Mouse (Mus musculus) forelimb bud, embryonic 11.5 days (tissue): Measurements from ENCODE around the gene Dnah7a.
"Not testable (repeated sequence)": the region's sequence is repeated elsewhere in the genome, so short reads cannot be mapped to it uniquely, and the experiment has no call there.

ENCODE experiments used
- DNase-seq: peaks from one replicate; pipeline ENCODE4 v3.0.0-alpha.2; 2012; ENCODE audit warnings: low read depth, low spot score

Gene Dnah7a

DNA sequence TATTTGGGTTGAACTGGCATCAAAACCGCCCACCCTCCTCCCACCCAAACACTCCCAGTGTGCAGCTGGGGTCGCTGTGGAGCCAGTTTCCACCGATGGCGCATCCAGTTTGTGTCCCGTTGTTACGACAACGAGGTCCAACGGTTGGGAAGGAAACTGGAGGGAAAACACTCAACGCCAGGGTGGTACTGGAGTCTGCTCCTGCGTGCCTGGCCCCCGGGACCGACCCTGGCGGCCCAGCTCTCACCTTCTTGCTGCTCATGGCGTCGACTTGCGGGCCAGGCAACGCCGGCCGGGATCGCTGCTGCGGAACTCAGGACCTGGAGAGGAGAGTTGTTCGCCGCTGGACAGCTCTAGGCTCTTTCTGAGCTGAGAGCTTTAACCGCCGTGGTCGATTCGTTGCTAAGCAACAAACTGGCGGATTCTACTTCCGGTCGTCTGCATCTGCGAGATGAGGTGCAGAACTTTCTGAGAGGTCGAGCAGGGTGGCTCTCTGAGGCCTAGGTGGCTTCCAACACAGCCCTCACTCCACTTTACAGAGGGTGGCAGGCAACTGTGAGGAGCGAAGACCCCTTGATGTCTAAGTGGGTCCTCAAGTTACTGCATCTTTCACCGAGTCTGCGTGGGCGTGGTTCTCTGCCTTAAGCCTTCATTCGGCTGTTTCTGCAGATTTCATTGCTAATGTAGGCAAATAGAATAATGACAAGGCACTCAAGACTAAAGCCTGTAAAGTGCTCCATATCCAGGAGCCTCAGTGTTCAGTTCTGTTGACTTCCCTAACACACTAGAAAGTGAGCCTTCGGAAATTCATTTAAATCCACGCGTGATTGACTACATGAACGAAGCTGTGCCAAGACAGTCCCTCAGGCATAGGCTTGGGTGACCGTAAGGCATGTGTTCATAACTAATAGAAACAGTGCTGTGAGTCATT, at the start of gene Dnah7a:
TSS of gene Dnah7a (minus strand) at position 354 of the 931 bp plus-strand sequence.
- DNase-seq = peak; percentile 84

DNA sequence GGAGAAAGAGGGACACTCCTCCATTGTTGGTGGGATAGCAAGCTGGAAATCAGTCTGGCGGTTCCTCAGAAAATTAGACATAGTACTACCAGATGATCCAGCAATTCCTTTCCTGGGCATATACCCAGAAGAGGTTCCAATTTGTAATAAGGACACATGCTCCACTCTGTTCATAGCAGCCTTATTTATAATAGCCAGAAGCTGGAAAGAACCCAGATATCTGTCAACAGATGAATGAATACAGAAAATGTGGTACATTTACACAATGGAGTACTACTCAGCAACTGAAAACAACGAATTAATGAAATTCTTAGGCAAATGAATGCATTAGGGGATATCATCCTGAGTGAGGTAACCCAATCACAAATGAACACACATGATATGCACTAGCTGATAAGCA, 46.9 kb upstream of the Dnah7a start:
- DNase-seq = not testable (repeated sequence)

DNA sequence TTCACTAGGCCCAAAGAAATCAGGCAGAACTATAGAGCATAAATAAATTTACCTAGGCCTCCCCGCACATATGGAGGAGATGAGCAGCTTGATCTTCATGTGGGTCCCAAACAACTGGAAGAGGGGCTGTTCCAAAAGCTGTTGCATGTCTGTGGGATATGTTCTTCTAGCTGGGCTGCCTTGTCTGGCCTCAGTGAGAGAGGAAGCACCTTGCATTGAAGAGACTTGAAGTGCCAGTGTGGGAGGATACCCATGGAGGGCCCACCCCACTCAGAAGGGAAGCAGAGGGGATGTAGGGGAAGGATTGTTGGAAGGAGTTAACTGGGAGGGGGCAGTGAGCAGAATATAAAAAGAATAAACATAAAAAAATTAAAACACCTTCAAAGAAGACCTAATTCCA, 44.6 kb upstream of the Dnah7a start:
- DNase-seq = no peak

DNA sequence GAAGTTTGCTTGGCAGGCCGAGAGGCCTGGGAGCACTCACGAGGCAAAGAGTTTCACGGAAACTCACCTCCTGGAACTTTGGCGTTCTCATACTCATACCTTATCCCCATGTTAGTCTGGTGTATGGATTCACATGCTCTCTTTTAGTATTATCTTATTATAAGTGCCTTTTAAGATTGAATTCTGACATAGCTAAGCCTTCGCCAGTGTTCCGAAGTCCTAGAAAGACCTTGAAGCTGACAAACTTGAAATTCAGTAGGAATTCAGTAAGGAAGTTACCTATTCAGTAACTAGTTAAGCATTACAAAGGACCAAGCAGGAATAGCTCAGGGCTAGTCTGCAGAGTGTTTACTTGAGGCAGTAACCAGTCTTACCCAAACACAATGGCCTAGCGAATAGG, 44.1 kb upstream of the Dnah7a start:
- DNase-seq = not testable (repeated sequence)

DNA sequence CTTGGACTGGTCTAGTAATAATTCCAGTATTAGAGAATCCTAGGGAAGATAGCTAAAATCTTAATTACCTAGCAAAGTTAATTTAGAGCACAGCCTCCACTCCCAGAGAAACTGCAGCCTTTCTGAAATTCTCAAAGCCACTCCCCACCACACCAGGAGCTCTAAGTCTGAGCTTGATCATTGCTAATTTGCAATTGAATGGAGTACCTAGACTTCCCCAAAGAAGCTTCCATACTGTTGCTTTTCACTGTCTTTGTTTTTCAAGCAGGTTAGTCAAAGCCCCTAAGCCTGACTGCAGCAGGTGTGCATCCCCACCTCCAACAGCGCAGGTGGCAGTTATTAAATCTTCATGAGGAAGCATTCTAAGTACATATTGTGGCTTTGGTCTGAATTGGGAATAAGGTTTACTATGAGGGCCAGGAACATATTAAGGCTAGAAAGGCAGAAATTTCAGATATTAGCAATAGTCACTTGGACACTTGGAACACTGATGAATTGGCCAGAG, 43.3 kb upstream of the Dnah7a start:
- not testable (repeated sequence) for DNase-seq

DNA sequence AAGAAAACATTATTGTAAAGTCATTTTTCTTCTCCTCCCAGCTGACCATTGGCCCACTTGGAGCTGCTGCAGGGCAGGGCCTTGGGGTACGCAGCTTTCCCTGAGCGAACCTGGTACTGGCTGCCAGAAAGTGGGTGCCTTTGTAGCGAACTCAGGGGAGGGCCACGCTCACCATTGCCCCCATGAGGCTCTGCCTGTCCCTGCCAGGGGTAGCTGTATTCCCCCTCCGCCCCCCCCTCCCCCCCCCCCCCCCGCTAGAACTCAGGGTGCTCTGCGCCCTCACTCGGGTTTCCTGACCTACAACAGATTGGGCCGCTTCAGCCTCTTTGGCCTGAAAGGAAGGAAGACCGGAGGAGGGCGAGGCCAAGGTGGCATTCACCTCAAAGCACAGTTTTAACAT, 42.0 kb upstream of the Dnah7a start:
- no peak for DNase-seq

DNA sequence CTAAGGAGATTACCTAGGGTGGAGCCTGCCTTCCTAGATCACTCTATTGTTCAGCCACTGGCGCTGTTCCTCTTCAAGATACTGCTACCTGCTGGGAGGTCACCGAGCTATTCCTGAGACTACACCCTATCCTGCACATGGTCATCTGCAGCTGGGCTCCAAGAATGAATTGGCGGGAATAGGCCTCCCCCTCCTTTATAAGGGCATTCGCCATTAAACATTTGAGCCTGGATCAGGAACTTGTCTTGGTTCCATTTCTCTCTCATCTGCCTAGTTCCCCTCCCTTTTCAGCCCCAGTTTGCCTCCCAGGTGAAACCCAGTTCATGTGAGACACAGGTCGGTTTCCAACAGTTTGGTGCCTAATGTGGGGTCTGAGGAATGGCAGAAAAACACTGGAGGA, 39.4 kb upstream of the Dnah7a start:
- DNase-seq = no peak

DNA sequence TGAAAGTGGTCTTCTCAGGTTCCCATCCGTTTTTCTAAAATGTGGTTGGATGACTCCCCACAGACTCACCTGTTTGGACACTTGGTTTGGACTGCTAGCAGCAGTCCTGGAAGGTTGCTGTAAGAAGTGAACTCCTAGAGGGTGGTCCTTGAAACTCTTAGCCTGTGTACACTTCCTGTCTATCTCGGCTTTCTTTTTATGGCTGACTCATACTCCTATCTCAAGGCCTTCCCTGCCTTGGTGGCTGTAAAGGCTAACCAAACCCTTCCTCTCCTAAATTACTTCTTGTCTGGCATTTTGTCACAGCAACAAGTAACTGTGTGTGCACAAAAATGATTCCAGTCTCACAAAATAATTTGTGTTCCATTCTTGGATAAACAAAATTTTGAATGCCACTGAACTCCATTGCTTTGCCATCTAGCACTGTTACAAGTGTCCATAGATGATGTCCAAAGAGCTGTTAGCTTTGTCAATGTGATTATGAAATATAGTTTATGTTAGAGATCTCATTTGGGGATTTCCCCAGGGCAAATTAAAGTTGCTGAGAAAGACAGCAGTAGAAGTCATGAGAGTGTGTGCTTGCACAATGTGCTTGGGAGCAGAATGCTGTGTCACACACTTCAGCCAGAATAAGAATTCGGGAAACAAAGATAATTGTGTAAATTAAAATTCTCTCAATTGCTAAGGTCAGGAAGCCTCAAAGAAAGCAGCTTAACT, 35.3 kb upstream of the Dnah7a start:
- DNase-seq = no peak

DNA sequence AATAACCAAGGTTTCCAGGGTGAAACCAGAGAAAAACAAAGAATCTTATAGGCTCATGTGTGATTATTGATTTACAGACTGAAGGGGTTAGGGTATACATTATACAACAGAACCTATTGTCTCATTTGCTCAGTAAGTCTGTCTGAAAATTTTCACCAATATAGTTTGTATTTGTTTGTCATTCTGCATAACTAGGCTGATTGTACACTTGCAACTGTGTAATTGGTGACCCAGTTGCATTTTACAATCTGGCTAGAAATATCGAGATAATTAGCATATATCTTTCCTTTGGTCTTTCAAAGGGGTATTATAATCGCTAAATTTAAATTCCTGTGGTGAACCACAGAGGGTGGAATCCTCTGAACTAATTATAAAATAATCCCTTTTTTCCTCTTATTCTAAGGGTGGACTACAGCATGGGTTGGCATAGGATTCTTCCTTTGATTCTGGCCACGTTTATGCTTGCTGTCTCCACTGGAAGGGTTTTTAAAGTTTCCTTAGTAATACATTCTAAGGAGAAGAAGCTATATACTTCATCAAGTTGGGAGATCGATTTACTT, 34.3 kb upstream of the Dnah7a start:
- DNase-seq = no peak

DNA sequence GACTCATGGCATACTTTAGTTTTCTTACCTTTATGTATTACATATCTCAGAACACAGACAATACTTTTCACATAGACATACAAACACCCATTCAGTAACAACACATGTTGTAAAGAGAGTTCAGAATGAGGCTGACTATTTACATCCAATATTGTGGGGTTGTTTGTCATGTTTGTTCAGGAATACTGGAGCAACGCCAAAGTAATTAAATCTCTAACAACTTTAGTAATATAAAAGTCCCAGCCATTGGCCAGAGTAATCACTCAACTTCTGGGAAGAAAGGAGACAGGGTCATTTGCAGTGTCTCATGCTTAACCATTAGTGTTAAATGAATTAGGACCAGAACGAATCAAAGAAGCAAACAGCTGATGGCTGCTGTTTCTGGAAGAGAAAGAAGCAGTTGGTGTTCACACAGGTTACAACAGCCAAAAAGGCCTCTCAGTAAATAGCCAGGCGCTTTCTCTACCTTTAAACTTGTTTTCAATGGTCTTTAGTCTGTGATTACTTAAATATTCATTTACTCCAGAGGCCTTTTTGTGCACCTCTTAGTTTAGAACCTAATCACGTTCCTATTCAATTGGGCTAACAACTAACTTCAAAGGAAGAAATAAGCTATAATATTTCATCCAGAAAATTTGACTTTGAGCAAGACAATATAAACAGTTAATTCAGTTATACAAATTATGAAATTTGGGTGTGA, 33.6 kb upstream of the Dnah7a start:
- DNase-seq = not testable (repeated sequence)

DNA sequence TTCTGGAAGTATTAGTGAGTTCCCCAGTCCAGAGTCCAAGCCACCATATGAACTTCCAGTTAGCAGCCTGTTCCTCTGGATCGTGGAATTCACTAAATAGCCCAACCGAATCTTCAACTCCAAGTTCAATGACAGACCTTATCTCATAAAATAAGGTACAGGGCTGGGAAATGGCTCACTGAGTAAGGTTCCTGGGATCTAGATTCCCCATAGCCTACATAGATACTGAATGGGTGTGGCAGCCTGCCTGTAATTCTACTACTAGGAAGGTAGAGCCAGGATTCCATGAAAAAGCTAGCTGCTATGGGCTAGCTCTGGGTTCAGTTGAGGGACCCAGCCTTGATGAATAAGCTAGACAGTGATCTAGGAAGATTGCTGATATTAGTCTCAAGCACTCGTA, 30.0 kb upstream of the Dnah7a start:
- no peak for DNase-seq

DNA sequence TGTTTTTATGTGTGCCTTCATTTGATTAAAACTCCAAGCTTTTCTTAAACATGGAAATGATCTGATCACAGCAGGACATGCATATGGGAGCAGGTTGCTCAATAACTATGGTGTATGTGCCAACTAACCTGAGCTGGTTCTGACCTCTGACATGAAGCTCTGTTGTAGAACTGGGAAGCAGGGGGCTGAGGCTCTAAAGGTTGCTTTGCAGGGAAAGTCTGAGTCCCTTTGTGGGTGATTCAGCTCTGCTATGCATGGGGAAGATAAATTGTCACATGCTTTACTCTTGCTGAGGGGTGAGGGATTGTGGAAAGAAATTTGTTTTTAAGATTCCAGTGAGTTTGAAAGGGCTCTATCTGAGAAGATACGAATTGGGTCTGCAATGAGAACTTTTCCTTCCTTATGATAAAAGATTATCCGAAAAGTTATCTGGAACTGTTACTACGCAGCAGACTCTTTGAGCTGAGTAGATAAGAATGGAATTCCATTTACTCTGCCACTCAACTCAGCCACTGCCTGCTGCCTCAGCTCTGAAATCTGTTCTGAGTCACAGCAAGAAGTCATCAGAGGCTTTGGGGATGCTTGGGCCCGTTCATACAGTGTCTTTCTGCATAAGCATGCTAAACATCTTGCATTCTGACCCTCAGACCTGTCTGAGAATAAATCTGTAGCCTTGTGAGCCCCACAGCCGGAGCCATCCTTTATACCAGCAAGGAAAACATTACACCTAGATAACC, 22.1 kb upstream of the Dnah7a start:
- no peak for DNase-seq

DNA sequence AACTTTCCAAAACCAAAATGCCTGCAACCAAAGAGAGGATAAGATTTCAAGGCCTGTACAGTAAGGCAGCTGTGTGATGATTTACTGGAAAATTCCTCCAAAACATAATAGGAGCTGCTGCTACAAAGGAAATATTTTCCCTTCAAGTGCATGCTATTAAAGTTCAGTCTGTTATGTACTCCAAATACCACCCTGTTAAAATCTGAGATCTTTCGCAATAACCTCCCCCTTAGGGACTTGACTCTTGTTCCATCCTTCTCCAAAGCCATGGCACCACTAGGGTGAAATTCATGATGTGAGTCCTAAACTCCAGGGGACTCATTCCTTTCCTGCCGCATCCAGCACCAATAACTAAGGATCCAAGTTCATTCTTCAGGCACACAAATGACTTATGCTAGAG, 20.3 kb upstream of the Dnah7a start:
- DNase-seq = no peak

DNA sequence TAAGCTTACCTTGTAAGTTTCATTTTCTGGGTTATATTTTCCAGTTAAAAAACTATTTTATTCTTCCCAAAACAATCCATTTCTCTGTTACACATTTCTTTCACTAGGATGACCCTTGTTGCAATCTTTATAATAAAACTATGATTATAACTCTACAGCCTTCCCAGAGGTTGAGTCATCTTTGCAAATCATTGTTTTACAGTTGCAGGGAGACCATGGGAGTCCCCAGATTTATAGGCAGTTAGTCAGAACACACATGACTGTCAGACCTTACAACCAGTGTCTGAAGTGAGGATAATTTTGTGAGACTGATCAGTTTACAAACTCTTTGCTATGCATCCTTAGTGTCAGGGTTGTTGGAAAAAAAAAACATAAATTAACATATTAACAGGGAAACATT, 14.8 kb upstream of the Dnah7a start:
- DNase-seq = no peak

DNA sequence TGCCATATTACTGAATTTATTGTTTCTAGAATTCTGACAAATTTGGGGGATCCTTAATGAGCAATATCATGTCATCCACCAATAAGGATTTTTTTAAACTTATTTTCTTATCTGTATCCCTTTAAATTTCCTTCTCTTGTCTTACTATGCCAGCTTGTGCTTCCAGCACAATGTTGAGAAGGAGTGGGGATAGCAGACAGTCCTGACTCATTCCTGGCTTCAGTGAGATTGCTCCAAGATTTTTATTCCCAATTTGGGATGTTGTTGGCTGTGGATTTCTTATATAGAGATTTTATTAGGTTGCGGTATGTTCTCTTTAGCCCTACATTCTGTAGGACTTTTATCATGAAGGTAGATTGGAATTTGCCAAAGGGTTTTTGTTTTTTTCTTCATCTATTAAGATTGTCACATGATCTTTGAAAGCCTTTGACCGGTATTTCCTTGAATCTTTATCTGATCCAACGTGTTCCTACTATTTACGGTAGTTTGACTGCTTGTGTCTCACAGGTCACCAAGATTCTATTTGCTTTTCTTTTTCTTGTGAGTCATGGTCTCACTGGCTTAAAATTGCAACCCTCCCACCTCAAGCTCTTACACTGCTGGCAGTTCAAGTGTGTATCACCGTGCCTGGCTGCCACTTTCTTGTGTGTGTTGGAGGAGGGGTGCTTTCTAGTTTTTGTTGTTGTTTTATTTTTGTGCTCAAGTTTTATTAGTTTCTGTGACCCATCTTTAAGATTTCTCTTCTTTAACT, 14.2 kb upstream of the Dnah7a start:
- DNase-seq = no peak

DNA sequence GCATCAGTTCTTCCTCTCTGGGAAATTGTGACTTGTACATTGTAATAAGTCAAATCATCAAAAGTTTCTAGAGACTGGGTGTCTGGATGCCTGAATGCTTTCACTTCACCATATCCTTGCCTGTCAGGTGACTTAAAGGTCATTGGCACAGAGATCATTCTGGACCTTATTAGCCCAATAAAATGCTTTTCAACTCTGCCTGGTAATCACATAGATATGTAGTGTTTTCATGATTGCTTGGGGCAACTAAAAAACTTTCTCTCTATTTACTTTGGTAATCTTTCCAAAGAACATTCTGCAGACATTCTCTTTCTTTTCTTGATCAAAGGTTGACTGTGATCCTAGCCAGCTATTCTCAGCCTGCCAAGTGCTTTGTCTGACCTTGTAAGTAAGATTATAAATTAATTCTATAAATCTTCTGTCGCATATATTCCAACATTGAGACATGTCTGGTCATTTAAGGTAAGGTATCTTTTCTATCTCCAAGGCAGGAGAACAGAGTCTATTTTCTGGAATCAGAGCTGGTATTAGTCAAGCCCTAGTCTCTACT, 9.5 kb upstream of the Dnah7a start:
- no peak for DNase-seq

DNA sequence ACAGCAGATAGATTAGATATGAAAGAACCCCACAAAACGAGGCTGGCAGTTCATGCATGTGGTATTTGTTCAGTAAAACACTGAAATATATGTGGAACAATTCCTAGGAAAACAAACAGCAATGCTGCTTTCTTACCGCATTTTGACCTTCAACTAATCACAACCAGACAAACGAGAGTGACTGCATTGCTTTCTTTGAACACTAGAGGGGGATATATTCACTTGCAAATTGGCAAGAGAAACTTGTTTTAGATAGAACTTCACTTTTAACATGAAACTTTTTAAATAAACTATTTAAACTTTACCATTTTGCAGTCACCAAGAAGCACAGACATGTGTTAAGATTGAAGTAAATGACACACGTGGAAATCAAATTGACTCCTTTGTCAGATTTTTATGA, 8.9 kb upstream of the Dnah7a start:
- peak; percentile 77 for DNase-seq

DNA sequence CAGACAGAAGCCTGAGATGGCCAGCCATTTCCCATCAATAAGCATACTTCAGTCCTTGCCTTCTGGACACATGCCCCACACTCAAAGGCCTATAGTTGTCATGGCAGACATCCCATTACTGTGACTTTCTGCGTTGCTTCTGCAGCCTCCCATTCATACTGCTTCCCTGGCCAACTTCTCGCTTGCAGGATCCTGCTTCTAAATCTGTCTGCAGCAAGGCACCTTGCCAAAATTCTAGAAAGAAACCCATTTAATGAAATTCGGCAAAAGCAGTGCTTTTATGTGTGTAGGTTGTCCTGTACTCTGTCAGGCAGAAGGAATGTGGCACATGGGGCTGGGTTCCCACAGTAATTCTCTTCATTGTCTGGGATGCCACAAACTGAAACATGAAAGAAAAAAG, 6.8 kb upstream of the Dnah7a start:
- DNase-seq = not testable (repeated sequence)

DNA sequence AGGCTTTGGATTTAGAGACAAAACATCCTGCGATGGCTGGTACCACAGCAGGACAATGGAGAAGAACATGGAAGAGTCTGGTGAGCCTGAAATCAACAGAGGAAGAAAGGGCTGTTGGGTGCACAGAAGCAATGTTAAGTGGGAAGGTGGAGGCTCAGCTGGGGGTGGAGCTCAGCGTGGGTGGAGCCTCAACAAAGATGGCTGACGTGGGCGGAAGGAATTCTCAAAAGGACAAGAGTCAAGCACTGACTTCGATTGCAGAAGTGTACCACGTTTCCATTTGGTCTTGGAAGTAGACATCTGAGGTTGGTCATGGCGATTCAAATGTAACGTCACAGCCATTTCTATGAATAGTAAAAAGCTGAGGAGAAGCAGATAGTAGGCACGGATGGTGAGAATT, 4.5 kb upstream of the Dnah7a start:
- DNase-seq = no peak

DNA sequence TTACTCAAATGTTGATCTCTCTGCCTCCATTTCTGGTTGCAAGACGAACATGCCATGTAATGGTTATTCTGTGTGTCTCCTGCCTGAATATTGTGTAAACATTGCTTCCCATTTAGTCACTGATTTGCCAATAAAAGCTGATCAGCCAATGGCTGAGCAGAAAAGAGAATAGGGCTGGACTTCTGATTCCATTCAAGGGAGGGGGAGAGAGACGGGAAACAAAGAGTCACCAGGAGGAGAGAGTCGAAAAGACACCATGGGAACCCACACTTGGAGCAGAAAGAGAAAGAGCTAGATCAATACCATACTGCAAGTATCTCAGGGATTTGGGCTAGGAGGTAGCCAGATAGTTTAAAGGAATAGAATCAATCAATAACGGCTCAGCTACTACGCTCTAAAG, 3.0 kb upstream of the Dnah7a start:
- DNase-seq = not testable (repeated sequence)
